Mouse (Mus musculus): Measurements from ENCODE around the gene Acot9.

- TF ChIP-seq CTCF (IDR thresholded peaks at IDR 0.05) (no peak), POLR2A (IDR thresholded peaks at IDR 0.05; ENCODE audit: insufficient read depth, low read depth, low read length) (no peak)
These were observed 16.2 kb downstream of the Acot9 start for GRCm38 (mm10) chrX:155278483-155278882.
